Mouse (Mus musculus) embryonic fibroblast, embryonic 13.5 days (primary cell): ENCODE results near the gene Srrm4. TPM values are rescaled to one million over a fixed set of nuclear protein-coding genes. Genes with fewer than 3 reads are reported as not detected.

Experiments
- H3K27ac ChIP-seq: 2 replicates; pipeline ENCODE4 v1.5.1; 2012; ENCODE audit warnings: low read length, control low read depth, inconsistent platforms; ENCODE audit not compliant: insufficient read depth
- H3K4me1 ChIP-seq: 2 replicates; pipeline ENCODE4 v1.6.1; 2011; ENCODE audit warnings: low read length; ENCODE audit not compliant: control insufficient read depth, insufficient read depth
- H3K4me3 ChIP-seq: 2 replicates; pipeline ENCODE4 v1.5.1; 2011; ENCODE audit warnings: mild to moderate bottlenecking, control low read depth, low read length; ENCODE audit not compliant: insufficient read depth
- CTCF ChIP-seq: IDR thresholded peaks from 2 replicates; pipeline ENCODE4 v1.5.1; 2011; ENCODE audit warnings: mild to moderate bottlenecking, control low read depth, low read length, moderate library complexity, borderline replicate concordance; ENCODE audit not compliant: insufficient read depth
- POLR2A ChIP-seq: IDR thresholded peaks from 2 replicates; pipeline ENCODE4 v1.6.1; 2011; ENCODE audit warnings: low read depth, mild to moderate bottlenecking, control low read depth, low read length, moderate library complexity
- polyA plus RNA-seq: library from polyadenylated mRNA; stranded (reverse); fragments of >200 nt; gene quantifications from 2 replicates; pipeline ENCODE4 v1.2.4, GENCODE M21; 2011; ENCODE audit warnings: low read depth; ENCODE audit not compliant: missing spikeins, insufficient read length

Srrm4 gene
- polyA plus RNA-seq, 1 experiment, result 2.2 TPM

DNA sequence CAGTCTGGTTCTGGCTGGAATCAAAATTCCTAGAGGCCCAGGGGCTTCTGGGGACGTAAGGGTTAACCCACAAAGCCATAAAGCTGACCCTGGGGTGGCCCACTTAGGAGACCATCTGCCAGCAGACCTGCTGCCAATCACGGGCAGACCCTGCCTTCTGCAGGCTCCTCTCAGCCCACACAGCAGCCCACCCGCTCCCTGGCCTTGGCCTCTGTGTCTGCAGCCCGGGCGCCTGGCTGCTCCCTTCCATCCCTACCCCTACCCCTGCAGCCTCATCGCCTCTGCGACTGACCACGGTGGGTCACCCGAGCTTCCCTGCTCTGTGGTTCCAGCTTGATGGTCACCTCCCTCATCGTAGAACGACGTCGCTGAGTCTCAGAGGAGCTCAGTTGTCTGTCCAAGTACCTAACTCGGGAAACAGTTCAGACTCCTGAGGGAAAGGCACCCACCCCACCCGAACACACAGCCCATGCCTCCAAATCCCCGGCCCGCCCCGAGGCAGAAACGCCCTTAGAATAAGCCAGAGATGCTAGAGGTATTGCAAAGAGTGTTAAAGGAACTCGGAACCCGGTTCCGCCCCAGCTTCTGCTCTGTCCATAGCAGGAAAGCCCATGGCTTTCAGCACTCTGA, 20.3 kb downstream of the Srrm4 start:
- no peak for TF ChIP-seq POLR2A
- no peak for TF ChIP-seq CTCF
- Histone ChIP-seq H3K4me3 (no peak overlapping the region), H3K4me1 (no peaks in the 10 kb centered on the region), H3K27ac (no peak overlapping the region)

GRCm38 (mm10) chr5:116570566-116570965, 21.1 kb downstream of the Srrm4 start:
- Histone ChIP-seq H3K27ac (no peak overlapping the region), H3K4me1 (no peaks in the 10 kb centered on the region), H3K4me3 (no peak overlapping the region)
- no peak for TF ChIP-seq POLR2A
- TF ChIP-seq CTCF, result no peak

DNA sequence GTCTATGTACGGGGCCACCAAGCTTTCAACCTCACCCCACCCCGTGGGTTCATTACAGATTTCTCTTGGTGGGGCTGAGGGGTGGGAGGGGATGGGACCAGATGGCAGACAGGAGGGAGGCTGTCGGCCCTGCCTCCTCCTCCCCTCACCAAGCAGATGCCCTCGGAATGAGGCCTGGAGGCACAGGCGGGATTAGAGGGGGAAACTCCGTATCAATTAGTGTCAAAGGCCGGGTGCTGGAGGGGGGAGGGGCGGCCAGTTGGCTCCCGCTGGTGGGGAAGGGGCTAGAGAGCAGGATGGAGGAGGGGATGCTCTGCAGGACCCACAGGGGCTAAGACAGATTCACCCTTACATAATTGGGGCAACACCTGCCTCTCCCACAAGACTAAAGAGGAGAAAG, 22.0 kb downstream of the Srrm4 start:
- H3K27ac ChIP-seq, result no peak overlapping the region
- no peak for TF ChIP-seq CTCF
- no peak overlapping the region for H3K4me3 ChIP-seq
- H3K4me1 ChIP-seq, result no peaks in the 10 kb centered on the region

DNA sequence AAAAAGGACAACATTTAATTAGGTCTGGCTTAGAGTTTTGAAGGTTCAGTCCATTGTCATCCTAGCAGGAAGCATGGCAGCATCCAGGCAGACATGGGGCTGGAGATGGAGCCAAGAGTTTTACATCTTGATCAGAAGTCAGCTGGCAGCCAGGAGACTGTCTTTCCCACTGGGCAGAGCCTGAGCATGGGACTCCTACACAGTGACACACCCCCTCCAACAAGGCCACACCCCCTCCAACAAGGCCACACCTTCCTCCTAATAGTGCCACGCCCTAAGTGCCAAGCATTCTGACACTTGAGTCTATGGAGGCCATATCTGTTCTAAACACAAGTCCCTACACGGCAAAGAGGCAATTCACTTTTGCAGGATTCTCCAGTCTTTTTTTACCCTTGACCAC, 23.6 kb downstream of the Srrm4 start:
- no peak overlapping the region for H3K4me3 ChIP-seq
- no peak overlapping the region for H3K27ac ChIP-seq
- H3K4me1 ChIP-seq, result no peaks in the 10 kb centered on the region
- TF ChIP-seq CTCF (no peak), POLR2A (no peak)

DNA sequence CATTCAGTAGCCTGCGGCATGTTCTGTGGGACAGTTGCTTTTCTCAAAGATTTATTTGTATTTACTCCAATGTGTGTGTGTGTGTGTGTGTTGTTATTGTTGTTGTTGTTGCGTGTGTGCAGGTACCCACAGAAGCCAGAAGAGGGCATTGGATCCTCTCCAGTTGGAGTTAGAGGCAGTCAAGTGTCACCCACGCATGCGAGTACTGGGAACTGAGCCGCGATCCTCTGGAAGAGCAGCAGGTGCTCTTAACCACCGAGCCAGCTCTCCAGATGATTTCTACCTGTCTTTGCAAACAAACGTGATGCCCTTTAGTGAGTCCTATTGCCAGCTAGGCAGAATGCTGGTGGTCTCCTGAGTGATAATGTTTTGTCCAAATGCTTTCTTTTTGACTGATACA, 24.3 kb downstream of the Srrm4 start:
- Histone ChIP-seq H3K27ac (no peak overlapping the region), H3K4me1 (no peaks in the 10 kb centered on the region), H3K4me3 (no peak overlapping the region)
- TF ChIP-seq CTCF (no peak), POLR2A (no peak)

DNA sequence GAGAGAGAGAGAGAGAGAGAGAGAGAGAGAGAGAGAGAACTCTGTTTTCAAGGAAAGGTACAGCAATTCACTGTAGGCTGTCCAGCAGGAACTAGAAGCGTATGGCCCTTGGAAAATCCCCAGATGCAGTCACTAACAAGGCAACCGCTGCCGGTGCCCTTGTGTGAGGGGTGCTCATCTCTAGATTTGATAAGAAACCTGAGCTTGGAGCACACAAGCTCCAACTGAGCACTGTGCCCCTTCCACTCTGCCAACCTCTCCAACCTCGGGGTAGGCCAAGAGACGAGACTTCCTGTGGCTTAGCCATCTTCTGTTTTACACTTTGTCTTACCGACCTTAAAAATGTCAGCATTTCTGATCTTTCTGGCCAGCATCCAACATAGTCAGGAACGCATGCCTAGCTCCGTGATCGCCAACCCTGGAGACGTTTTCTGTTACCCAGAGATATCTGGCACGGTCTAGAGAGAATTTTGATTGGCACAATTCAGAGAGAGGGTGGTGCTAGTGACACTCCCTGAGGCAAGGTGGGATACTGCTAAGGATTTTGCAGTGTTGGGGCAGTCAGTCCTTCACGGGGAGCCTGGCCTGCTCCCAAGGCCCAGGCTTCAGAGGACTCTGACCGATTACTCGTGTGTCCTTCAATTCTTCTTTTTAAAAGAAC, 25.1 kb downstream of the Srrm4 start:
- H3K27ac ChIP-seq, result no peak overlapping the region
- H3K4me1 ChIP-seq, result no peaks in the 10 kb centered on the region
- no peak overlapping the region for H3K4me3 ChIP-seq
- TF ChIP-seq POLR2A (no peak), CTCF (no peak)

- no peak overlapping the region for H3K27ac ChIP-seq
- no peak for TF ChIP-seq CTCF
- no peak for TF ChIP-seq POLR2A
- H3K4me3 ChIP-seq, result no peak overlapping the region
- no peaks in the 10 kb centered on the region for H3K4me1 ChIP-seq
These were observed 26.0 kb downstream of the Srrm4 start for GRCm38 (mm10) chr5:116565573-116565972.

DNA sequence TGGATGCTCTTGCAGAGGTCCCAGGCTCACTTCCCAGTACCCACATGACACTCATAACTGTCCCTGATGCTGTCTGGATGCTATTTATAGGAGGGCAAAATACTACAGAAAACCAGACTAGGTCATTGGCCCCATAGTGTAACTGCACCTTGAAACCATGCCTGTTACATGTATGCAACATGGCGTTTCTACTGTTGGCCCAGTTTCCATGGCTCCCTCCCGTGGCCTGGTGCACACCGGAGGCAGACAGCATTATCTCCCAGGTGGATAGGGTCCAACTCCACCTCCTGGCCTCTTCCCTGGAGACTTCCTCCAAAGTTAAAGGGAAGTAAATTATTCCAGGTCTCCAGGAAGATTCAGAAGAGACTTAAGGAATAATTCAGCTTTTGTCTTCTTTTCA, 27.2 kb downstream of the Srrm4 start:
- no peak overlapping the region for H3K4me3 ChIP-seq
- H3K27ac ChIP-seq, result no peak overlapping the region
- no peak for TF ChIP-seq POLR2A
- no peak for TF ChIP-seq CTCF
- no peaks in the 10 kb centered on the region for H3K4me1 ChIP-seq

DNA sequence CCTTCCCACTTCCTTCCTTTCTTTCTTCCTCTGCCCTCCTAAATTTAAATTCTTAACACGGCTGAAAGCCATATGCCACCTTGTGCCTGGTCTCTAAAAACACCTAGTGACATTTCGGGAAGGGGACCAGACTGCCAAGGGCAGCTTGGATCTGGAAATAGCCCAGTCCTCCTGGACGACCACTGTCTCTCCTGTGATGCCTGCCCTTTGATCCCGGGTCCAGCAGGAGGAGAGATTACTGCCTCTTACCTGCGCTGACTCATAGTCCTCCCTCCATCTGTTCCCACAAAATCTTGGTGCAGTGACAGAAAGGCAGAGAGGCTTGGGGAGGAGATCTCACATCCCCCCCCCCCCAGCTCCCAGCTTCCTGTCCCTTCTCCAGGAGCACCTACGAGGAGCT, 27.9 kb downstream of the Srrm4 start:
- H3K27ac ChIP-seq, result no peak overlapping the region
- H3K4me1 ChIP-seq, result no peaks in the 10 kb centered on the region
- no peak overlapping the region for H3K4me3 ChIP-seq
- TF ChIP-seq POLR2A, result no peak
- no peak for TF ChIP-seq CTCF

DNA sequence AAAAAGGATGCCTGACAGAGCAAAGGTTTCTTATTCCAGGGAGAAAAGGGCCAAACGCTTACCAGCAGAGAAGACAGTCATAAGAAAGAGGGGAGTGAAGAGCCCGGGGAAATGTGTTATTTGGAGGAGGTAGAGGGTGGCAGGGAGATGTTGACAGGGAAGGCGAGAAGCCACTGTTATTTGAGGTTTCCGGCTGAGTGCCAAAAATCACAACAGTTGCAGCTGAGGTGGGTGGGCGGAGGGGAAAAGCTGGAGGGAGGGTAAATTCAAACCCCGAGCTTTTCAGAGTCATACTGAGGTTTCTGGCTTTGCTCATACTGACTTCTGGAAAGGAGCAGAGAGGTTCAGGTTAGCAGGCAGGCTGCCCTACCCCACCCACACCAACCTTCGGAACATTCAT, 32.5 kb downstream of the Srrm4 start:
- TF ChIP-seq POLR2A, result no peak
- TF ChIP-seq CTCF, result no peak
- H3K4me3 ChIP-seq, result no peak overlapping the region
- H3K27ac ChIP-seq, result no peak overlapping the region

More for the DNA sequence above, 32.5 kb downstream of the Srrm4 start:
- H3K4me1 ChIP-seq, result no peaks in the 10 kb centered on the region
